Mouse (Mus musculus): ENCODE data around the gene Dnah12. TPM values are rescaled to one million over a fixed set of nuclear protein-coding genes. Genes with fewer than 3 reads are reported as not detected.
"Not testable (repeated sequence)": the region's sequence is repeated elsewhere in the genome, so short reads cannot be mapped to it uniquely, and the experiment has no call there.

The Dnah12 gene
- total and polyA plus RNA-seq, 2 experiments from 2014 or later = not detected

GRCm38 (mm10) chr14:26907401-26907800, 214.3 kb downstream of the Dnah12 start:
- no peak overlapping the region for H3K9ac ChIP-seq (replicated peaks; ENCODE audit: low read depth, low read length)
- no peaks in the 10 kb centered on the region for H3K4me1 ChIP-seq (ENCODE audit: control insufficient read depth, insufficient read depth)
- no peak for TF ChIP-seq CTCF (IDR thresholded peaks at IDR 0.05; ENCODE audit: low read depth)
- TF ChIP-seq EP300 (IDR thresholded peaks at IDR 0.05; ENCODE audit: low read depth) = no peak
- H3K4me2 ChIP-seq (ENCODE audit: low read depth, low read length) = no peak overlapping the region
- no peaks in the 10 kb centered on the region for H3K36me3 ChIP-seq (replicated peaks; ENCODE audit: control insufficient read depth, insufficient read depth, low read length)
- no peak for ATAC-seq (ENCODE audit: insufficient read depth, low read depth)
- DNase-seq (ENCODE audit: low spot score) = no peak
- H3K4me3 ChIP-seq (ENCODE audit: low read depth, low read length) = no peak overlapping the region
- no peaks in the 10 kb centered on the region for H3K9me3 ChIP-seq (replicated peaks; ENCODE audit: control insufficient read depth, low read length)
- H3K27ac ChIP-seq (ENCODE audit: low read depth) = no peak overlapping the region
- 80% methylated on average over 4 of the region's 4 CpGs for WGBS
- H3K27me3 ChIP-seq (ENCODE audit: control insufficient read depth, insufficient read depth, low read length) = no peaks in the 10 kb centered on the region

DNA sequence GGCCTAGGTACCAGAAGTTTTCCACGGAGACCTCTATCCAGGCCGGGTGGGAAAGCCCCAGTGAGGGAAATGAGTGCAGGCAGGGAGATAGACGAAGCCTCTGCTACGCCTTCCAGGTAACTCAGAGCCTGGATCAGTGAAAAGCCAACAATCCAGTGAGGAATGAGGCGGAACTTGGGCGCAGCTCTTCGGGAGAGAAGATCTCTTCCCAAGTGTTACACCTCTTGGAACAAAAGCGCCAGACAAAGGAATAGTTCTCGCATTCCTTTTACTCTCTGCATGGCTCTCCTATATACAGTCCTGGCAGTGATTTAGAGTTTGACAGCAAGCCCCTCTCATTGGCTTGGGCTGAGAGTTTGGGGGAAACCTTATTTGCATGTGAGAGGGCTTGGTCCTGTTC, 217.4 kb downstream of the Dnah12 start:
- ATAC-seq (ENCODE audit: insufficient read depth, low read depth); H3K4me1 ChIP-seq (ENCODE audit: control insufficient read depth, insufficient read depth); H3K9ac ChIP-seq (replicated peaks; ENCODE audit: low read depth, low read length); H3K36me3 ChIP-seq (replicated peaks; ENCODE audit: control insufficient read depth, insufficient read depth, low read length); H3K9me3 ChIP-seq (replicated peaks; ENCODE audit: control insufficient read depth, low read length); DNase-seq (ENCODE audit: low spot score); H3K27me3 ChIP-seq (ENCODE audit: control insufficient read depth, insufficient read depth, low read length); H3K27ac ChIP-seq (ENCODE audit: low read depth); H3K4me2 ChIP-seq (ENCODE audit: low read depth, low read length); H3K4me3 ChIP-seq (ENCODE audit: low read depth, low read length): not testable (repeated sequence)
- WGBS = 47% methylated on average over 9 of the region's 9 CpGs

DNA sequence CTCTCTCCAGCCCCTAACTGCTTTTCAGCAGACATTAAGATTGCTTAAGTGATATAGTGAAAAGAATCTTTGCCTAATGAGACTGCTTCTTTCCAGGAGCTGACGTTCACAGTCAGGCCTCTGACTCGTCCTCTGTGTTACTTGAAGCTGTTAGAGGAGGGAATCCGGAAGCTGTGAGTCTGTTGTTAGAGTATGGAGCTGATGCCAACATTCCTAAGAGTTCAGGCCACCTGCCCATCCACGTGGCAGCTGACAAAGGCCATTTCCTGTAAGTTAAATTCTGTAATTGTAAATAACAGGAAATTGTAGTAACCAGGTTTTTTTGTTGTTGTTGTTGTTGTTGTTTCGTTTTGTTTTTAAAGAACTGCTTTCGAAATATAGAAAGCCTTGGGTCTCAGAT, 218.1 kb downstream of the Dnah12 start:
- peaks cover 4% of the 10 kb centered on the region; the same call in 1 of the 2 replicates for H3K36me3 ChIP-seq (replicated peaks; ENCODE audit: control insufficient read depth, insufficient read depth, low read length)
- DNase-seq (ENCODE audit: low spot score) (peak; percentile 14), ATAC-seq (ENCODE audit: insufficient read depth, low read depth) (peak; percentile 49; the same call in 1 of the 2 replicates)
- no peak overlapping the region for H3K9ac ChIP-seq (replicated peaks; ENCODE audit: low read depth, low read length)
- H3K27me3 ChIP-seq (ENCODE audit: control insufficient read depth, insufficient read depth, low read length) = no peaks in the 10 kb centered on the region
- no peak overlapping the region for H3K4me3 ChIP-seq (ENCODE audit: low read depth, low read length)
- H3K4me2 ChIP-seq (ENCODE audit: low read depth, low read length) = no peak overlapping the region
- no peaks in the 10 kb centered on the region for H3K4me1 ChIP-seq (ENCODE audit: control insufficient read depth, insufficient read depth)
- H3K9me3 ChIP-seq (replicated peaks; ENCODE audit: control insufficient read depth, low read length) = no peaks in the 10 kb centered on the region
- WGBS = 41% methylated on average over 6 of the region's 6 CpGs
- H3K27ac ChIP-seq (ENCODE audit: low read depth) = no peak overlapping the region
- TF ChIP-seq EP300 (IDR thresholded peaks at IDR 0.05; ENCODE audit: low read depth) (no peak), CTCF (IDR thresholded peaks at IDR 0.05; ENCODE audit: low read depth) (no peak)

DNA sequence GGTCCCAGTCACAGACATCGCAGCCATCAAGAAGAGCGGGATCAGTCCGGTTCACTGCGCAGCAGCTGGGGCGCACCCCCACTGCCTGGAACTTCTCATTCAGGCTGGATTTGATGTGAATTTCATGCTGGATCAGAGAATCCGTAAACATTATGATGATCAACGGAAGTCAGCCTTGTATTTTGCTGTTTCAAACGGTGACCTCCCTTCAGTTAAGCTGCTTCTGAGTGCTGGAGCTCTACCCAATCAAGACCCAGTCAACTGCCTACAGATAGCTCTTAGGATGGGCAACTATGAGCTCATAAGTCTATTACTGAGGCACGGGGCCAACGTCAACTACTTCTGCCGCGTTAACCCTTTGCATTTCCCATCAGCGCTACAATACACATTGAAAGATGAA, 218.8 kb downstream of the Dnah12 start:
- peaks cover 4% of the 10 kb centered on the region; the same call in 1 of the 2 replicates for H3K36me3 ChIP-seq (replicated peaks; ENCODE audit: control insufficient read depth, insufficient read depth, low read length)
- H3K4me3 ChIP-seq (ENCODE audit: low read depth, low read length) = no peak overlapping the region
- no peaks in the 10 kb centered on the region for H3K27me3 ChIP-seq (ENCODE audit: control insufficient read depth, insufficient read depth, low read length)
- no peaks in the 10 kb centered on the region for H3K4me1 ChIP-seq (ENCODE audit: control insufficient read depth, insufficient read depth)
- no peaks in the 10 kb centered on the region for H3K9me3 ChIP-seq (replicated peaks; ENCODE audit: control insufficient read depth, low read length)
- DNase-seq (ENCODE audit: low spot score) (no peak), ATAC-seq (ENCODE audit: insufficient read depth, low read depth) (no peak)
- 89% methylated on average over 13 of the region's 13 CpGs for WGBS
- H3K9ac ChIP-seq (replicated peaks; ENCODE audit: low read depth, low read length) = no peak overlapping the region
- no peak overlapping the region for H3K27ac ChIP-seq (ENCODE audit: low read depth)
- no peak for TF ChIP-seq EP300 (IDR thresholded peaks at IDR 0.05; ENCODE audit: low read depth)
- no peak overlapping the region for H3K4me2 ChIP-seq (ENCODE audit: low read depth, low read length)

- Histone ChIP-seq H3K4me3 (ENCODE audit: low read depth, low read length) (no peak overlapping the region), H3K36me3 (replicated peaks; ENCODE audit: control insufficient read depth, insufficient read depth, low read length) (peaks cover 14% of the 10 kb centered on the region), H3K4me2 (ENCODE audit: low read depth, low read length) (no peak overlapping the region), H3K27ac (ENCODE audit: low read depth) (no peak overlapping the region), H3K4me1 (ENCODE audit: control insufficient read depth, insufficient read depth) (no peaks in the 10 kb centered on the region), H3K9ac (replicated peaks; ENCODE audit: low read depth, low read length) (no peak overlapping the region), H3K27me3 (ENCODE audit: control insufficient read depth, insufficient read depth, low read length) (no peaks in the 10 kb centered on the region), H3K9me3 (replicated peaks; ENCODE audit: control insufficient read depth, low read length) (no peaks in the 10 kb centered on the region)
- WGBS = 75% methylated on average over 9 of the region's 9 CpGs
- ATAC-seq (ENCODE audit: insufficient read depth, low read depth) (no peak), DNase-seq (ENCODE audit: low spot score) (no peak)
- TF ChIP-seq EP300 (IDR thresholded peaks at IDR 0.05; ENCODE audit: low read depth) = no peak
- TF ChIP-seq CTCF (IDR thresholded peaks at IDR 0.05; ENCODE audit: low read depth) = no peak
These were observed 220.7 kb downstream of the Dnah12 start for GRCm38 (mm10) chr14:26913681-26914268.

DNA sequence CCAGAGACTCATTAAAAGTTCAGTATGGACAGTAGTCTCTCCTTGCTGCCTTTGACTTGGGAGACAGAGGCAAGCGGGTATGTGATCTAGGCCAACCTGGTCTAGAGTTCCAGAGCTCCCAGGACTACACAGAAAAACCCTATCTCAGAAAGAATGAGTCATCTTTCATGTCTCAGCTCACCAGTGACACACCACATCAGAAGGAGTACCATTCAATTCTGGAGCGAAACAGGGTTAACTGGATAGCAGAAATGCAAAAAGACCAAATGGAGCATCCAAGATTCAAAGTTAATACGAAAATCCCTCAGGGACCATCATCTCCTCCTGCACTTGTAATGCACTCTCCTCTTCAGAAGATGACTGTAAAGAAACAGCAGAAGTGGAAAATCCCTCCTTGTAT, 226.2 kb downstream of the Dnah12 start:
- ATAC-seq (ENCODE audit: insufficient read depth, low read depth) (no peak), DNase-seq (ENCODE audit: low spot score) (no peak)
- H3K9me3 ChIP-seq (replicated peaks; ENCODE audit: control insufficient read depth, low read length) = no peaks in the 10 kb centered on the region
- peaks cover 44% of the 10 kb centered on the region for H3K36me3 ChIP-seq (replicated peaks; ENCODE audit: control insufficient read depth, insufficient read depth, low read length)
- H3K27me3 ChIP-seq (ENCODE audit: control insufficient read depth, insufficient read depth, low read length) = no peaks in the 10 kb centered on the region
- WGBS = 94% methylated on average over 3 of the region's 3 CpGs
- H3K27ac ChIP-seq (ENCODE audit: low read depth) = no peak overlapping the region
- TF ChIP-seq EP300 (IDR thresholded peaks at IDR 0.05; ENCODE audit: low read depth) (no peak), CTCF (IDR thresholded peaks at IDR 0.05; ENCODE audit: low read depth) (no peak)
- no peak overlapping the region for H3K9ac ChIP-seq (replicated peaks; ENCODE audit: low read depth, low read length)
- H3K4me1 ChIP-seq (ENCODE audit: control insufficient read depth, insufficient read depth) = 0 out of 2 replicates have a peak, but pooled peaks cover 6% of the 10 kb centered on the region
- H3K4me3 ChIP-seq (ENCODE audit: low read depth, low read length) = no peak overlapping the region
- no peak overlapping the region for H3K4me2 ChIP-seq (ENCODE audit: low read depth, low read length)
